Mouse (Mus musculus) kidney, postnatal 36 days (tissue): Measurements from ENCODE around the gene Krt88.

Experiments
- DNase-seq, 2 experiments: peaks; one replicate each; pipeline ENCODE4 v3.0.0; 2021 to 2022; ENCODE audit warnings: mixed read lengths in 2 of 2

The Krt88 gene

GRCm38 (mm10) chr15:101447444-101447843 lies at the start of gene Krt88:
Krt88 (plus strand) TSS chr15:101447744.
- DNase-seq, result no peak

- peak in 1 of 2 experiments; percentile 42 for DNase-seq
Measured at GRCm38 (mm10) chr15:101398269-101398668, 49.3 kb upstream of the Krt88 start.

GRCm38 (mm10) chr15:101410775-101411174 lies 36.8 kb upstream of the Krt88 start, which contains the start of gene Krt7:
Krt7 (plus strand) TSS chr15:101411043.
- peak; percentile 65 to 74 for DNase-seq

- DNase-seq, result peak; percentile 82 to 83
Measured at GRCm38 (mm10) chr15:101412188-101412587, 35.4 kb upstream of the Krt88 start.

GRCm38 (mm10) chr15:101413916-101414635 lies 33.5 kb upstream of the Krt88 start:
- peak; percentile 26 to 40 for DNase-seq

GRCm38 (mm10) chr15:101414807-101415565 lies 32.6 kb upstream of the Krt88 start:
- no peak for DNase-seq

- no peak for DNase-seq
Measured at GRCm38 (mm10) chr15:101418950-101419349, 28.6 kb upstream of the Krt88 start.

- DNase-seq, result peak in 1 of 2 experiments; percentile 31
Measured at GRCm38 (mm10) chr15:101420903-101421302, 26.6 kb upstream of the Krt88 start.

GRCm38 (mm10) chr15:101424914-101425313 lies 22.6 kb upstream of the Krt88 start:
- DNase-seq, result no peak

GRCm38 (mm10) chr15:101436611-101437010 lies 10.9 kb upstream of the Krt88 start:
- DNase-seq, result no peak

- no peak for DNase-seq
Measured at GRCm38 (mm10) chr15:101438555-101438954, 9.0 kb upstream of the Krt88 start, which contains the start of gene Krt87. Krt87 (minus strand) TSS chr15:101438804.

- no peak for DNase-seq
Measured at GRCm38 (mm10) chr15:101440837-101441236, 6.7 kb upstream of the Krt88 start.

- no peak for DNase-seq
Measured at GRCm38 (mm10) chr15:101446572-101446971, 972 bp upstream of the Krt88 start.

GRCm38 (mm10) chr15:101453093-101453736 lies 5.7 kb downstream of the Krt88 start:
- DNase-seq, result peak; percentile 74 to 88

- DNase-seq, result no peak
Measured at GRCm38 (mm10) chr15:101454774-101455173, 7.2 kb downstream of the Krt88 start.

- DNase-seq, result peak in 1 of 2 experiments; percentile 17
Measured at GRCm38 (mm10) chr15:101455292-101455691, 7.7 kb downstream of the Krt88 start.

- no peak for DNase-seq
Measured at GRCm38 (mm10) chr15:101455891-101456290, 8.3 kb downstream of the Krt88 start.

GRCm38 (mm10) chr15:101458361-101458930 lies 10.9 kb downstream of the Krt88 start:
- peak; percentile 37 to 54 for DNase-seq

GRCm38 (mm10) chr15:101459283-101459682 lies 11.7 kb downstream of the Krt88 start:
- DNase-seq, result peak in 1 of 2 experiments; percentile 23

GRCm38 (mm10) chr15:101463651-101464050 lies 16.1 kb downstream of the Krt88 start, which contains the start of gene Krt81:
Krt81 (minus strand) TSS chr15:101463751.
- no peak for DNase-seq

- no peak for DNase-seq
Measured at GRCm38 (mm10) chr15:101469093-101469492, 21.5 kb downstream of the Krt88 start.

GRCm38 (mm10) chr15:101472952-101473528 lies 25.5 kb downstream of the Krt88 start, which contains the start of gene Krt86:
Krt86 (plus strand) TSS chr15:101473478.
- DNase-seq, result peak in 1 of 2 experiments; percentile 44
